Mouse (Mus musculus): ENCODE data around the gene Gm21732. TPM values are rescaled to one million over a fixed set of nuclear protein-coding genes. Genes with fewer than 3 reads are reported as not detected.

The Gm21732 gene
- polyA plus RNA-seq (2015; fragmentation: Nextera tagmentation; extraction: Ambion mirVana): not detected in 2 replicates

GRCm38 (mm10) chrY:38575591-38575990, at the start of gene Gm21732:
Gene Gm21732 (minus strand): TSS chrY:38575691.

Other genes with a start within 250 kb of the Gm21732 start
- gene Gm20897, start 73.5 kb downstream of the Gm21732 start, polyA plus RNA-seq (2015; fragmentation: Nextera tagmentation; extraction: Ambion mirVana): not detected in 2 replicates